Mouse (Mus musculus): ENCODE data around the gene Nt5e.
A peak's percentile ranks its signal among the peaks of the same experiment; 100 is the strongest.

Gene Nt5e

DNA sequence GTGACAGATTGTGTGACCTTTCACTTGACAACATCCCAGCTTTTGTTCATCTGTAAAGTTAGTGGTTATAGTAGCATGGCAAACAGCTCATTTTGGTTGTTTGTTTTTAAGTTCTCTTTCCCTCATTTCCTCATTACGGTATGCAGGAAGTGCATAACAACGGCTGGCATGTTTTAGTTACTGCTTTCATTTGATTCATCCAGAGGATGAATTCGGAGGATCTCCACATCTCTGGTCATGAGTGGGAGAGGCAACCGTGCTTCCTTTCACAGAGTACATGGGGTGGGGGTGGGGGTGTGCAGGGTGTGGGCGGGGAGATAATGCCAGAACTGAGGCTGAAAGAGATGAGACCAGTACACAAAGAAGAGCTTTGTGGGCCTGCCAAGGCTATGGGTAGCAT, 19.9 kb downstream of the Nt5e start:
- DNase-seq, result no peak

DNA sequence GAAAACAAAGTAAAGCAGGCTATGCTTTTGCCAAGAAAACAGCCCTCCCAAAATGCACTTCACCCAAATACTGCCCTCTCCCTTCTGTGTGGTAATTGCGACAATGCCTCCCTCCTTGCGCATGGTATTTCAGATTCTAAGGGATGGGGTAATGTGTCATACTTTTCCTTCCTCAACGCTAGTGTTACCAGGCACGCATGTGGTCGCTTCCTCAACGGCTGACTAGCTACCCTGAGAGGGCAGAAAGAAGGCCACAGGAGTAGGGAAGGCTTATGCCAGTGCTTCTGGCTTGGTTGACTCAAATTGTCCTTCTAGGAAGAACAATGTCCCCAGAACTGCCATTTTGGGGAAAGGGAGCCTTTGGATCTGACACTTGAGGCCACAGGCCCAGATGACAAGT, 21.6 kb downstream of the Nt5e start:
- DNase-seq, result no peak

DNA sequence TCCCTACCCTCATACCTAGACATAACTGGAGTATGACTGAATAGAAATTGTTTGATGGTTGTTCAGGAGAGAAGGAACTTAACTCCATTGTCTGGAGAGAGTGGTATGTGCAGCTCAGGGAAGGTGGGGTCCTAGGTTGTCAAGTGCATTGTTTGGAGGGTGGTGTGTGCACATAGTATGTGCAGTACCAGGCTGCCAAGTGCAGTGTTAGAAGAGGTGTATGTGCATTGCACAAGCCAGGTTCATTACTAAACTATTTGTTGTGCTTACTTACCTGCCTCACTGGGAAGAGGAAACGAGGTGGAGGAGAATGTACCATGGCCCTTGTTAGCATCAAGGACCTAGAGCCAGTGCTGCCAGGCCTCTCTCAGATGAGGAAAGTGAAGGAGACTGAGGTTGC, 23.3 kb downstream of the Nt5e start:
- DNase-seq, result no peak

DNA sequence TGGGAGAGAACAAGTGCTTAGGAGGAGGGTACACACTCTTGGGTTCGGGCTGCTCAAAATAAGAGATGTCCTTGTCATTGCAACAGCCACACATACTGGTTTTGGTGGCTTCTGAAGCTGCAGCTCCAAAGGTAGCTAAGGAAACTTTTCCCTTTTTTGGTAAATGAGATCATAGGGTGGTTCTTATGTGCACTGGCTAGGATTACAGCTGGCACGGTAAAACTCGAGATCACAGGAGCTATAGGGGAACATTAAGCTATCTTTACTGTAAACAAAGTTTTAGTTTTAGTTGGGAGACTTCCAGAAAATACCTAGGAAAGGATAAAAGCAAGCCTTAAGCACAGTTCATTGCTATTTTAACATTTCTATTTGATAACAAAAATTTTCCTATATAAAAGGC, 24.2 kb downstream of the Nt5e start:
- DNase-seq, result no peak

DNA sequence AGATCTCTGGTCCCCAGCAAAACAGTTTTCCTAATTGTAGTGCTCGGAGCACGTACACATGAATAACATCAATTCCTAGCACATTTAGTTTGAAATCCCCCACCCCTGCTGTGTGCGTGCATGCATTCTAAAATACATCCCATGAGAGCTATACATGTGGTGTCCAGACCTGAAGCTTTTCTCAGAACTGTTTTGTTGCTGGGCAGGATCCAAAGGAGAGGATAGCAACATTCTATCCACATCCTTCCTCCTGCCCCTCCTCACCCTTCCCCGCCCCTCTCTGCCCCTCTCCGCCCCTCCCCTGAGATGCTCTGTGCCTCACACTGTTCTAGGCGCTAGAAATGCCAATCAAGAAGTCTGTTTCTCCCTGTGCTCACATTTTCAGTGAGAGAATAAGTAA, 25.7 kb downstream of the Nt5e start:
- no peak for DNase-seq

DNA sequence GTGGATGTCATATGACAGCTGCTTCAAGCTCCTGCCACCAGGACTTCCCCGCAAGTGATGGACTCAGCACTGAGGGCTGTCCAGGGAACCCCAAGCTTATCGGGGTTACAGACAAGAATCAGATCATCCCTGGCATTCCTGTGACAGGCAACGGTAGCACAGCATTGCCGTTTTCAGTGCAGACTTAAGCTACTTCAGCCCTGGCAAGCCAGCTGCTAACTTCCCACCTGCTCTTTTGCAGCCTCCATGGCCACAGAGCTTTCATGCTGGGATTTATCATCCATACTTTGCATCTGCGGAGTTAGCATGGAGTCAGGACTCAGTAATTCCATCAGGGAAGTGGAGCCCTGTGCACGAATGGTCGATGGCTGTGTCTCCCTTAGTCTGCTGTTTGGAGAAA, 26.5 kb downstream of the Nt5e start:
- no peak for DNase-seq

DNA sequence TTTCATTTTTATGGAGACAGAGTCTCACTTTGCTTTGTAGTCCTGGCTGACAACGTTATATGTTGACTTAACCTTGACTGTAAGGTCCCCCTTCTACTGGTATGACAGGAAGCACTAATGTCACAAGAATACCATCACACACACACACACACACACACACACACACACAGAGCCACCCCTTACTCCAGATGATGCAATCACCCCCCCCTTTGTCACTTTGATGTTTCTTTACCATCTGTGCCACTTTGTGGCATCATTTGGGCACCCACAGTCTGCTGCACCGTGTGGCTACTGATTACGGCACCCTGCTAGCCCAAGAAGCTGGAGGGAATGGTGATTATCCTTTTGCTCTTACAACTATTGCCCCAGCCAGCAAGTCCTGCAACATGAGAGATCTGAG, 30.2 kb downstream of the Nt5e start:
- DNase-seq, result no peak

DNA sequence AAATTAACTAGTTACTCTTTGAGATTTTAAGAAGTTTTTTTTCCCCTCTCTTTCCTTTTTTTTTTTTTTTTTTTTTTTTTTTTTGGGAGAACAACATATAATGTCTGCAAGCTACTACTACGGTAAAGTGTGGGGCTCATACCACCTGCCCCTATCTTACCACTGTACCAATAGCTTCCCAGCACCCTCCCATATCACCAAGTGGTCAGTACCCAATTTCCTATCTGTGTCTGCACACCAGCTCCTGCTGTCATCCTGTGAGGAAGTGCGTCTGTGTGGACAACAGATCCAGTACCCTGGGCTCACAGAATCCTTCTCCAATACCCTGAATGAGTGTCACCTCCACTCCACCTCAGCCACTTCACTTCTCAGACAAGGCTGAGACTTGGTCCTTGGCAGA, 32.1 kb downstream of the Nt5e start:
- no peak for DNase-seq

DNA sequence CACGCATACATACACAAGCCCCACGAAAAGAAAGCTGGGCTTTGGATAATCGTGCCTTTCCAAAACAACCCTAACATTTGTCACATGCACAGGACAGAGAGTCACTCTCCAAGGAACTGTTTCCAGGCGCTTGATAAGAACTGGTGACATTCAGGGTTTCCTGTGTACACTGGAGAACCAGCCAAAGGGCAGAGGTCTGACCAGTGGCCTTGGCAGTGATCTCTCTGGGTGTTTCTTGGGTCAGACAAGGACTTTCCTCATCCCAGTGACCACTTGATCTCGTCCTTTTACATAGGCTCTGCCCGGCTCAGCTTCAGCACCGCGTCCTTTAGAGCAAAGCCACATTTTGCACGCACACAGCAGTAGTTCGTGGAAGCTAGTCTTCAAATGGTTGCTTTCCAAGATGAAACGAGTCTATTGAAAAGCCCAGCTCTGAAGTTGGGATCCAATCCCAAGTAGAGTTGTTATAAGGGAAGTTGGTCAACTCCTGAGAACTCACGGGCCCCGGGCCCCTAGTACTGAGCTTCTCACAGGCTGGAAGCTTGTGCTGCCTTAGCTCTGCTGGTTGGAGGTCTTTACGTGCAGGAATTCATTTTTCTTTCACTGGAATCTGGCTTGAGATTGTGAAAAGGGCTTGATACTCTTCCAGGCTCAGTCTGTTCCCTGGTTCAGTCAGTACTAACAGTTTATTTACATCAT, 34.4 kb downstream of the Nt5e start:
- no peak for DNase-seq

DNA sequence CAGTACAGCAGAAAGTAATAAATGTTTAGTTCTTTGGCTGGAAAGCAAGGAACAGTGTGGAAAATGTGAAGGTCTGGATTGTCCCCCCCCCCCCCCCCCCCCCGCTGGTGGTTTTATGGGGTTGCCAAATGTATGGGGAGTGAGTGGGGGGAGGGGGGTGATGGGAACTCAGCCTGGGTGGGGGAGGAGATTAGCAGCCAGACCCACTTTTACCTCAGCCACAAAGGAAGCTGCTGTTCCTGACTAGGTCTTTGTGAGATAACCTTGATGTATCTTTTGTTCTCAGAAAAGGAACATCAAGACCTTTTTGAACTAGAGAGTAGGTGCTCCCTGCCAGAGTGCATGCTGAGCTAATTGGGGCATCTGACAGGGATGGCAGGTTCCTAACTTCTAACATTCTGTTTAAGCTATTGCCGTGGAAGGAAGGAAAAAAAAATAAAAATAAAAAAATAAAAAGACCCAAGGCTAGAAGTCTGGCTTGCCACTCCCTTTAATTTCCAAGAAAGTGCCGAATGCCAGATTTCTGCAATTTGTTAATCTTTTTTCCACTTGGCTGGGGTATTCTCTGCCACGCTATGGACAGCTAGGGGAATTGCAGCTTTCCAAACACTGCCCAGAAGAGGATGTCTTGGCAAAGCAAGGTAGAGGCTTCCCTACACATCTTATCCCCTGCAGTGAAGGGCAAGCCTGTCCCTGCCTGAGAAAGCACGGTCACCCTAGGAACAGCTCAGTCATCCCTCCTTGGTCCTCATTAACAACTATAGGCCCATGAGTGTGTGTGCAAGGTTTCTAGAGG, 35.3 kb downstream of the Nt5e start:
- no peak for DNase-seq

DNA sequence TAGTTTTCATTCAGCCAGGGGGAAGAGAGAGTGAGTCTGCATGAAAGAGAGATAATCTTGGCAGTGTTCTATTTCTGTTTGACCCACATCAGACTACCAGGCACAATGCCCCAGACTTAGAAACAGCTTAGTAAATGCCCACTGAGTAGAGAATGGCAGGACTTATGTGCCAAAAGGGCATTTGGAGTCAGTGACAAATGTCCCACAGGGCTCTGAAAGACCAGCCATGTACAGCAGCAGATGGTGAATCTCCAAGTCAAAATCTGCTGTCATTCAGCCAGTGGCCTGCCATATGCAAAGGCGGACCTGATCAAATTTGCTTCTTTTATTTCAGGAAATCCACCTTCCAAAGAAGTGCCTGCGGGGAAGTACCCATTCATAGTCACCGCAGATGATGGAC, 36.1 kb downstream of the Nt5e start:
- DNase-seq, result no peak

DNA sequence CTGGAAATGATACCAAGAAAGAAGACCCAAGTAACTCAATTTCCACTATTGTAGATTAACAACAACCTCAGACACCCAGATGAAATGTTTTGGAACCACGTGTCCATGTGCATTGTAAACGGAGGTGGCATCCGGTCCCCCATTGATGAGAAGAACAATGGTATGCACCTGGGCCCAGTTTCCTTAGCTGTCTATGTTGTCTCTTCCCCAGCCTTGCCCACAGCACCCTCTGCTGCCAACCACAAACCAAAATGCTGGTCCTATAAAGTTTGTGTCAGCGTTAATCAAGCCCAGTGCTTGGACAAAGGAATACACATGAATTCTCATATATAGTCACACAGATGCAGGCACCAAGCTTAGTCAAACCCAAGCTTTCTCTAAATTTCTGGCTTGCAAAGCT, 39.3 kb downstream of the Nt5e start:
- peak; percentile 7 to 26 for DNase-seq

DNA sequence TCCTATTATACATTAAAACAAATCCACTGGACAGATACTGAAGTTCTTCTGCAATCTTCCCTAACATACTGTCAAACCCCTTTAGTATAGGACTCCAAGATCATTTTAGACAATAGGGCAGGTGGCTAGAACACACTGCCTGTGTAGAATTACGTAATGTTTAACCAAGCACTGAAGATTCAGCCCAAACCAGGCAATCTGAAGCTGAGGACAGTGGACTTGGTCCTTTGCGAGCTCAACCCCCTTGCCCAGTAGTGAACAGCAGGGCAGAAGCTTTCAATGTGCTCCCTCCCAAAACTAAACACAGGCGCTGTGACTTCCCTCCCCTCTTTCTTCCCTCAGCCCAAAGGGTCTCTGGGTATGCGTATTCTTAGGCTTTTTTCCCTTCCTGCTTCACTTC, 39.8 kb downstream of the Nt5e start:
- DNase-seq, result no peak

DNA sequence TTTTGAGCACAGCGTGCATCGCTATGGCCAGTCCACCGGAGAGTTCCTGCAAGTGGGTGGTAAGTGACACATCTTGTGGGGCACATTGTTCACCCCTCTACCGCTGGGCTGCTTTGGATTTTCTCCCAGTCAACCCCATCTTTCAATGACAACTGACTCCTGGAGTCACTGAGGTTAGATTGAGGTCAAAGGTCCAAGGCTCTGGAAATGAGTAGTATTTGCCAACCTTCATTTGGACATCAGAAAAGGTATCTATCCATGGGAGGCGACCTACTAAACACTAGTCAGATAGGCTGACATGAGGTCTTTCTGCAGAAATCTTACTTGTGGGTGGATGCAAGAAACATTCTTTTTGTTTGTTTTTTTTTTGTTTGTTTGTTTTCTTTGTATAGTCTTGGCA, 40.3 kb downstream of the Nt5e start:
- no peak for DNase-seq

DNA sequence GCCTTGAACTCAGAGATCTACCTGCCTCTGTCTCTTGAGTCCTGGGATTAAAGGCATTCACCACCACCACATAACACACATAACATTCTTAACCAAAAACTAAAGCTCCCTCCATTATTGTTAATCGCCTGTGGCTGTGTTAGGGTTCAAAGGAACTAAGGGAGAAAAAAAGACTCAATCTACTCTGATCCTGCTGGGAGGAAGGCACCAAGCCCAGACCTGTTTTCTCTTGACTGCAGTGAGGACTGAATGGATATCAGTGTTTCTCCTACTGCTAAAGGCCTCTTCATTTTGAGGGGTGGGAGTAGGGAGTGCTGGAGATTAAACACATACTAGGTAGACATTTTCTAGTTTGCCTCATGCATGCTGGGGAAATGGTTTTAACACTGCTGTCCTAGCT, 40.8 kb downstream of the Nt5e start:
- no peak for DNase-seq

DNA sequence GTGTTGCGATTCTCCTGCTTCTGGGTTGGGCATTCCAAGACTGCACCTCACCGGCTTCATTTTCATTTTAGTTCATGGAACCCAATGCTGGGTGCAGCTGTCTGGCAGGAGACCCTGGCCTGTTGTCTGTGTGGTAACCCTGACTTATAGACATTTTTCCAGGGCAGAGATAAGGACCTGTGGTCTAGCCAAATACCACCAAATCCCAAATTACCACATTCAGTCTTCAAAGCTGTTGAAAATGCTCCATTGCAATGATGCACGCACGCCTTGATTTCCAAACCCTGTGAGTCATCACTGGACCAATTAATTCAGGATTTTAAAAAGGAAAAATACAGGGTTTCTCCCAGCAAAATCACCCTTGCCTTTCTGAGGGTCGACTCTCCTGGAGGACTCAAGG, 41.5 kb downstream of the Nt5e start:
- no peak for DNase-seq

DNA sequence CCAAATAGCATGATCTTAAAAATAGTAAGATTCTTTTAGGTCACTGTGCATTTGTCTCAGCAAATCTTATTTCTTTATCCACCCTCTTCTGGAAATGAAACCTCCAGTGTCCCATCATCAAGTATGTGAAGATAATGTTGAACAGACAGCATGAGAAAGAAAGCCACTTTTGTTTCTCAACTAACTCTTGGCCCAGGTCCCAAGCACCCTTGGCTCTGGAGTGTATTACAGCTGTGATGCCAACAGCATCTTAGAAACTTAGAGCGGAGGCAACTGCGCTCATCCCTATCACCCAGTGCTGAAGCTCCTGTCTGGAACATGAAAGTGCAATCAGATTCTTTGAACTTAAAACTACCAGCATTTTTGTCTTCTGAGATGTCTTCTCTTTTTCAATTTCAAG, 42.7 kb downstream of the Nt5e start:
- DNase-seq, result no peak

DNA sequence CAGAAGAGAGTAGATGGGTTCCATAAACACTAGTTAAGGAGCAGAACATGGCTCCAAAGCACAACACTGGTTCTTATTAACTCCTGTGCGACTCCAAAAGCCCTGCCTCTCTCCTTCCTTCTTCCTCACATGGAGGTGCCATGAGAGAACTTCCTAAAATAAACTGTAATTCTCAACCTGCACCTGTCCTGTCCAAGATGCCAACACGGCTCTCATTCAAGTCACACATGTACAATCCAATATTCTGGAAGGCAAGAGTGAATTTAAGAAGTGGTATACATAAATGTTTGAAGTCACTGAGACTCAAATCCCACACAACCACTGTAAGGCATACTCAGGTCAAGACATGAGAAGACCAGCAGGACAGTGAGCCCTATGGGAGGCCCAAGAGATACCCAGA, 44.2 kb downstream of the Nt5e start:
- no peak for DNase-seq

DNA sequence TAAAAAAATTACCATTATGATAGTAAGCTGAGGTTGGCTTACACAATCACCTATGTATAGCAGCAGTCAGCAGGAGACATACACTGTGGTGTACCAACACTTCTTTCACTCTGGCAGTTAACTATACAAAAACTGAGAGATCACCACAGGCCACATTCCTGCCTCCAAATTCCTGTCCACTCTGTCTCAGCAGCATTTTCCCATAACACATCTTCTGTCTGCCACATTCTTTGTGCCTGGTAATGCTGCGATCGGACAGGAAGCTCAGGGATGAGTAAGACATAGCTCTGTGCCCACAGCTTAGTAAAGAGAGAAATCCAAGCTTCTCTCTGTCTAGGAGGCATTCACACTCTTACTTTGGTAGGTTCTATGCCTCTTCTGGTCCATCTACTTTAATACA, 46.0 kb downstream of the Nt5e start:
- no peak for DNase-seq

DNA sequence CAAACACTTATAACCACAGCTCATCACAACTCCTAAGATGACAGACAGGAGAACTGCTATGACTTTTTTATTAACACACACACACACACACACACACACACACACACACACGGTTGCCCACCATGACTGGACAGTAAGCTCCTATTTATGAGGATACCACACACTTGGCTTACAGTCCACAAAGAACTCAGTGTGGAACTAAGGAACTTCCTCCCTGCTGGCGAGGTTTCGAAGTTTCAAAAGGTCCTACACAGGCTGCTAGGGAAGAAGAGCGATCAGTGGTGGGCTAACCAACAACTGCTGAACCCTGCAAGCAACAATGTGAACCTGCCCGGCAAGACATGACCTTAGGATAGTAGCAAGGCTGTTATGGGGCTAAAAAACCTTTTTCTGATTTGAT, 50.5 kb downstream of the Nt5e start:
- no peak for DNase-seq

DNA sequence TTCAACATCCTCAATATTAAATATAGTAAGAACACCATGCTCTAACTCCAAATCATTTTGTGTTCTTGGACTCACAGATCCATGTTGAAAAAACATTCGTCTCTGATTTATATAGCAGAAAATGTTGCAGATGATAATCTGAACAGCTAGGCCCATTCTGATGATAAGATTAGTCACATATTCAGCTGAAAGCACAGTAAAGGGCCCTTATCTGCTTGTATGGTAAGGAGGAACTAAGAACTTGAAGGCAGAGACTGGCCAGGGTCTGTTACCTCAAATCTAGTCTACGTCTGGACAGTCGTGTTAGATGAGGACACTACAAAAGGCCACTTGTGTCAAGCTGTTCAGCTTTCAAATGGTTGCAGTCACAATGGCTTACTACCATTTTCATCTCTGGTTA, 52.1 kb downstream of the Nt5e start:
- DNase-seq, result no peak

DNA sequence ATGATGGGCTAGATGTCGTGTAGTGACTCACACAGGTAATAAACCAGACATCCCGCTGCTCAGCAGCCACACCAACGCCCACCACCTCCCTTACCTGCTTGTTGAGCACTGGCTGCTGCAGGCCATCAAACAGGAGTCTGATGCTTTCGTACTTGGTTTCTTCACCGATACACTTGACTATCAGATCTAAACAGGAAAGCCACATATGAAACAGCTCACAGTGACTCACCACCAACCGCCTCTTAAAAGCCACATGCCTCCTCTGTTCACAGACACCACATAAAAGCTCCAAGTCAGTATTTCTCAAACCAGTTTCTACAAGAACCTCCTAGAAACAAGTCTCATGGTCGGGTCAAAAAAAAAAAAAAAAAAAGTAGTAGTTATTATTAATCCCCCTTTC, 53.1 kb downstream of the Nt5e start:
- DNase-seq, result no peak

DNA sequence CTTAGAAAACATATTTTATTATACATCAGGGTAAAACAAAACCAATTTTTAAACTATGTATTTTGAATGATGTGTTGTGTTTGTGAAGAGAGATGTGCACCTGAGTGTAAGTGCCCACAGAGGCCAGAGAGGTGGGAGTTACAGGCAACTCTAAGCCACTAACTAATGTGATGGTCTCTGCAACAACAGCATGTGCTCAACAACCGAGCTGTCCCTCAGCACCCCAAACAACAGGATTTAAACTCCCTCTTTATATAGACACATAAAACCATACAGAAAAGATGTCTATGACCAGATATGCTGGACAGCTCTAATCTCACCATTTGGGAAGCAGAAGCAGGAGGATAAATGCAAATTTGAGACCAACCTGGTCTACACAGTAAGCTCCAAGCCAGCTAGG, 53.5 kb downstream of the Nt5e start:
- no peak for DNase-seq

DNA sequence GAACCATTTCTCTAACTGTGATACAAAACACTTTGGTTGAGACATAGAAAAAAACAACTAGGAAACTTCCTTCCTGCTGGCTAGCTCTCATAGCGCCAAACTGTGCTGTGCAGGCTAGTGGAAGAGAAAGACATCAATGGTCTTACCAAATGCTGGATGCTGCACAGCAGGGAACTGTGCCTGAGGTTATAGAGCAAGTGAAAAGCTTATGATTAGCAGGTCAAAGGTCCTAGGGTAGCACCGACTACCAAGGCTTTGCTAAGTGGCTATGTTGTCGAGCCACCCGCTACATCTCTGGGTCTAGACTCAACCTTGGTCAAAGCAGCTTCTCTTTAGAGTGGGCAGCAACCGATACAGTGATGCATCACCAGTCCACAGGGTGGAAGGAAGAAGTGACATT, 61.8 kb downstream of the Nt5e start:
- DNase-seq, result no peak

DNA sequence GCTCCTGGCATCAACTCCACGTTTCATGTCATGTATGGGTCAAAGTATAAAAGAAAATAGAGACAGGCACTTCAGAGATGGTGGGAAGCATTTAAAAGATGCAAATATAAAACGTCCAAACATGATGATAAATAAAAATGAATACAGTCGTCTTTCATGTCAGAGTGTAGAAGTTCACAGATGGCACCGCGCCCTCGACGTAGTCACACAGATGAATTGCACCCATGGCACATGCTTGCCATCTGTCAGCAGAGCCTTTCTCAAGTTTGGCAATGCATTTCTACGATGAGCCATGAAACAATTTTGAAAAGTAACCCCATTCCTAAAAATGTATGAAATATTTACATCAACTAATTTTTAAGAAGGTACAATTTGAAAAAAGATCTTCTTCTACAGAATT, 67.9 kb downstream of the Nt5e start:
- DNase-seq, result no peak

Data from B cell, adult 2 months (primary cell).